Mouse (Mus musculus) T-cell, adult 2 months (primary cell): ENCODE data around the gene Nyap1.

Experiments
- DNase-seq: peaks from one replicate; pipeline ENCODE4 v3.0.0; 2022; ENCODE audit warnings: low spot score

The Nyap1 gene

DNA sequence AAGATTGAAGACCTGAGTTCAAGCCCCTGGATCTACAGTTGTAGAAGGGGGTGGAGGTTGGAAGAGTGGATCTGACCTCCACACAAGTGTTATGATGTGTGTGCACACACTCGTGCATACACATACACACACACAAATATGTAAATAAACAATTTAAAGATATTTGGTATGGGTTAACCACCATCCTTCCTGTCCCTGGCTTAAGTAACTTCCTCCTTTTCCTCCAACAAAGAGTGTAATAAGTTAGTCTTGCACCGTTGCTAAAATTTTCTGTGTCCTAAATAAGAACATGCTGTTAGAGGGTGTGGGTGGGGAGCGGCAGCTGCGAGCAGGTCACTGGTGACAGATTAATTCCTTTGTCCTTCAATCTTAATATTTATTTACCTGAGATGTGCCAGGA is 45.5 kb downstream of the Nyap1 start:
- DNase-seq: no peak

DNA sequence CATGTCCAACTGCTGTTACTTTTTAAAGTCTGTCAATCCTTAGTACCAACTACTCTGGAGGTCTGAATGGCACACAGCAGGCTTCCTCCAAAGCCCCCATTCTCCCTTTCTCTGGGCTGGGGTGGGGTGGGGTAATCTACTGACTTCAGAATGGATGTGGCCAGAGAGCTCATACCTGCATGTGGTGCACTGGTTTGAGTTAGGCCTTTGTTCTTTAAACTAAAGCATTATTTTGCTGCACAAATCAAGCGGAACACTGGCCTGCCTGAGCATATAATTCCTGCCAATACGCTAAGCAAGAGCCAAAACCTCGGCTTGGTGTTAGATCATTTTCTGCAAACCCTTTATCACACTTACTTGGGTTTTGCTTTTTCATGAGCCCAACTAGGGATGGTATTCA is 46.6 kb downstream of the Nyap1 start:
- DNase-seq: no peak

DNA sequence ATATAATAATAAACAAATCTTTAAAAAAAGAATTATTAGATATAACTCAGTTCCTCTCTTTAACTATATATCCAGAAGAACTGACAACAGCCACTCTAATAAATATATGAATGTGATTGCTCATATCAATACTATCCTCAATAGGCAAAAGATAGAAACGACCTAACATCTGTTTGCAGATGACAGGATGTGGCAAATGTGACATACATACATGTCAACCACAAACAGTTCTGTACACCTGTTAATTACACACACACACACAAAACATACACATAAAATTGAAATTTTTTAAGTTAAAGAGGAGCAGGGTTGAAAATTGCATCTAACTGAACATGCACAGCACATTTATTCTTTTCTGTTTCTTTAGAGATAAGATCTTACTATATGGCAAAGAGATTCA is 49.5 kb downstream of the Nyap1 start:
- DNase-seq: no peak

DNA sequence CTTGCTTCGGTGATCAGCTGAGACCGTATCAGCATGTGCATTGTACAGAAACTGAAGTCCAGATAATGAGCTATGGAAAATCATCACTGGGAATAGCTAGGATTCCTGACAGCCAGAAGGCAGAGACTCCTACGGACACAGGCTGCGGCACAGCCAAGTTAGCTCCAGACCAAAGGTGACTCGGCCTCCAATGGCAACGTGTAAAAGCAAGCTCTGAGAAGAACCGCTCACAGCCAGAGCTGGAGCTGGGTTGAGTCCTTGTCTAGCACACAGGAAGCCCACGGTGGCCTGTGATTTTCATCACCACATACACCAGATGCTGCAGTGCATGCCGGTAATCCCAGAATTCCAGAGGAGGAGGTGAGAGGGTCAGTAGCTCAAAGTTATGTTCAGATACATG is 50.9 kb downstream of the Nyap1 start:
- no peak for DNase-seq

DNA sequence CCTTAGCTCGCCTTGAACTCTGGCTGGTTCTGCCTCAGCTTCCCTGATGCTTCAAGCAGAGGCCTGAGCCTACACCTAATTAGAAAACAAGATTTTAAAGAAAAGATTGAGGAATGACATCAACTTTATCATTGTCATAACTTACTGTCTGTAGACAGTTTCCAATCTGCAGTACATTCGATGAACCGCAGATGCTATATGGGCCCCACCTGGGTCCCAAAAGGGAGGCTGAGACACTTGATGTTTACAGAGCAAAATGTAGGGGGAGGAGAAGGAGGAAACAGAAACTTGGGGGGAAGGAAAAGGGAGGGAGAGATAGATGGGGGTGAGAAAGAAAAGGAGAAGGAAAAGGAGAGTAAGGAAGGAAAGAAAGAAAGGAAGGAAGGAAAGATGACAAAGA is 51.4 kb downstream of the Nyap1 start:
- no peak for DNase-seq

DNA sequence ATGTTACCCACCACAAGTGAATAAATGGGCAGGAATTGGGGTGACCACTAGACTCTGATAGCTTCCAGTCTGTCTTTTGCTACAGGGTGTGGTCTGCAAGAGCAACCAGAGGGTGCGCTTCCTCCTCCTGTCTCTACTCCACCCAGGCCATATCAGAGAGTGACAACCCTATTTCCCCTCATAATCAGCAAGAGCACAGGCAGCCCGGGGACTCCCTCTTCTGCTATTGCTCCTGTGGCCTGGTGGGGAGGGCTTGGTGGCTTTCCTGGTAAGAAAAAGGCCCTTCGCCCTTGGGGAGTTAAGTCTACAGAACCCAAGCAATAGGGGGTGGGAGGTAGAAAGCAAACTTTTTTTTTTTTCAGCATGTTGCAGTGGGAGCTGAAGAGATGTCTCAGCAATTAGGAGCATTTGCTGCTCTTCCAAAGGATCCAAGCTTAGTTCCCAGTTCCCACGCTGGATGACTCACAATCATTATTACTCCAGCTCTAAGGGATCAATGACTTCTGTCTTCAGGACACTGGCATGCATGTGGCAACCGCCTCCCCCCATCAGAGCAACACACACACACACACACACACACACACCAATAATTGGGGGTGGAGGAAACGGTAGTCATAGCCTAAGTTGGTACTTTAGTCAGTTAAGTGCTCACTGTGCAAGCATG is 55.1 kb downstream of the Nyap1 start:
- peak; percentile 41 for DNase-seq

DNA sequence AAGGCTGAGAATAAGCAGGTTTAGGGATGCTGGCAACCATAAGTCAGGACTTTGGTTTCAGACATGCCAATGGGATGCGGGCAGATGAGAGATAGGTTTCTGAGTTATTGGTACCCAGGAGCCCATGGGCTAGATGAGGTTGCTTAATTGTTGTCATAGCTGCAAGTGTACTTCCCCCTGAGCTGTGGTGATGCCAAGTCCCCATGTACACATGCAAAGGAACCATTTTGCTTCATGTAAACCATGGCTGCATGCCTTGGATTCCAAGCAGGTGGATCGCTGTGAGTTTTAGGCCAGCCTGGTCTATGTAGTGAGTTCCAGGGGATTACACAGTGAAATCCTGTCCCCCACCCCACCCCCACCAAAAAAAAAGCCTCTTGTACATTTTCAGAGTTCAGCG is 55.8 kb downstream of the Nyap1 start:
- DNase-seq: no peak

DNA sequence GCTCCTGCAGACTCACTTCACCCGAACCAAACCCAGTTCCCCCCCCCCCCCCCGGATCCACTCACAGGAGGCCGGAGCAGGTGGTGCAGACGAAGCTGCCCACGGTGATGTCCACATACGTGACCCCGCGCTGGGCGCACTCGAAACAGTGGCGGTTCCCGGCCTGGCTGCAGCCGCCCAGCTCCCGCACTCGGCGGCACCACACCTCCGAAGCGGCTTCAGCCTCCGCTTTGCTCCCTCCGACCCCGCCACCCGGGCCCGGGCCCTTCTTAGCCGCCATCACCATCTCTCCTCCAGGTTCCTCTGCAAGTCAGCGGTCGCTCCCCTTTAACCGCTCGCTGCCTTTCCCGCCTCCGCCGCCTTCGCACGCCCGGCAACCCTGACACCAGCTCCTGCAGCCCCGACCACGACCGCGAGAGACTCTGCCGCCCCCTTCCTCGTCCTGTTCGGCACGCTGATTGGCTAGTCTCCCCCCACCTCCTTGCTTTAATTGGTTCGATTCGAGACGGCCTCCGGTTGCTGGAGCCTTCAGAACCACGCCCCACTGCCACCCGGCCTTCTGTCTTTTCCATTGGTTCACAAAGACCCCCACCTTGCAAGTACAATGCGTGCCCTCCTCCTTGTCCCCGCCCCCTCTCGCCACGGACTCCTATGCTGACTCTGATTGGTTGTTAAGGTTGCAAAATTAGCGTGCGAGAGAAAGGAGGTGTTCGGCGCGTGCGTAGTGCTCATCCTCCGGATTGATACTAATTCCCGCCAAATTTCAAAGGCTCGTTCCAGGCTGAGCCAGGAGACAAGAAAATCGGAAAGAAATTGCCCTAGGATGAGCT is 56.9 kb downstream of the Nyap1 start, which contains the start of gene Agfg2:
Gene Agfg2, minus strand, starts transcription at position 433 of the 830 bp plus-strand sequence.
- DNase-seq: peak; percentile 99

DNA sequence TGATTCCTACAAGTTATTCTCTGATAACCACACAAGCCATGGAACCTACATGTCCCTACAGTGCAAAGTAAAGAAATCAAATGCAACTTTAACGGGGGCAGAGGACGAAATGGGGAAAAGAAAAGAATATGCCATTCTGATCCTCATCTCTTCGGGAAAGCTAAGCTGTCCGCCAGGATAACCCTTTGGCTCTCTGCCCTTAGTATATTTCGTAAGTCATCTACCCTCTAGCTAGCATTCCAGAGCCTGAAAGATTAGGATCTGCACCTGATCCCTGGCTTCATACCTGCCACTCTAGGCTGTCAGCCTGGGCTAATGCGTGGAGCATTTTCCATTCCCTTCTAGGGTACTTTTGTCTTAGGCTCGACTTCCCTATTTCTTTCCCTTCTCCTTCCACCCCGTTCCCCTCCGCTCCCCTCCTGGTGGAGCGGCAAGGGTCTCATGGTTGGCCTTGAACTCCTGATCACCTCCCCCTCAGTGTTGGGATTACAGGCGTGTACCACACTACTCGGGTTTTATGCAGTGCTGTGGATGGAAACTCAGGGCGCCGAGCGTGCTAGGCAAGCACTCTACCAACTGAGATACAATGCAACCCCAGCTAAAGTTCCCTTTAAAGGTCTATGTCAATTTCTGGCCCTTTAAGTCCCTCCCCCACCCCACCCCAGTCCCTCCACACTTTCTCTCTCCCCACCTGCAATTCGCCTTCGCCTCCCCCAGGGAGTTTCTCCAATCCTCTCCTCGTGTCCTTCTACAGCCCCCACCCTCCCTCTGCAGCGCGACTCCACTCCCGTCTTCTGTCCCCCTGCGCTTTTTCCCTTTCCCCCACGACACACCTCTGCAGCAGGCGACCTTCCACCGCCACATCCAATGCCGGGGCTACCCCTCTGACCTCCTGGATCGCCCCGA is 57.8 kb downstream of the Nyap1 start:
- DNase-seq: no peak

DNA sequence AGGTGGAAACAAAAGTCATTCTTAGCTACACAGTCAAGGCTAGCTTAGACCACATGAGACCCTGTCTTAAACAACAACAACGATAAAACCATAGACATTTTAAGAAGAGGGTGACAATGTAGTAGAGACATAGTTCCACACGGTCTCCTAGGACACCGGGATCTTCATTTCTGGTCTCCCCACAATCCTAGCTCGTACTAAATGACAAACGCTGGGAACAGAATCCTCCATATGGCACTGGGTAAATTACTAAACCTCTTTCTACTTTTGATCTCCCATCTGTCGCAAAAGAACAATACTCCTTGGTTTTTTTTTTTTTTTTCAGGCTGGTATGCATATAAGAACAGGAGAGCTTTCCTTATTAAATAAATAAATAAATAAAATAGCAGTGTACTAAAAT is 58.9 kb downstream of the Nyap1 start:
- no peak for DNase-seq
